ENCODE assay signal across 22 mouse cellular contexts in genomic region chr9:27643916-27644315, GRCm38 (mm10).
DNase-seq lines count a peak whose midpoint lies in the region; ATAC-seq and TF ChIP-seq lines count a peak whose summit lies in the region.
"Had no signal": no experiment of that assay in that cellular context is flagged by ENCODE, and none has a peak within 500 bp of the region (broad histone marks: within the 10 kb centered on the region; RNA-seq: fewer than 3 reads in every experiment).

No protein-coding gene starts in this region.

- no peak for ATAC-seq in heart, embryonic 16.5 days (replicated peaks; ENCODE audit: extremely low read depth, insufficient read depth, low FRiP score)
- ATAC-seq in lung, postnatal 0 days: no peak
- ATAC-seq: forebrain, embryonic 14.5 days; inflammation-experienced regulatory T-cells, adult 6 months; midbrain, embryonic 16.5 days had no signal

- H3K27ac ChIP-seq in heart, embryonic 16.5 days (ENCODE audit: low read length): 0 out of 2 replicates have a peak overlapping the region, but pooled peaks have one; percentile 17
- no peak overlapping the region for H3K27ac ChIP-seq in lung, postnatal 0 days (ENCODE audit: low read length)
- H3K27ac ChIP-seq in MEL (ENCODE audit: control insufficient read depth, low read depth, low read length): no peak overlapping the region
- H3K27ac ChIP-seq: embryonic facial prominence, embryonic 15.5 days; gastrocnemius, adult 2 months; hindbrain, embryonic 12.5 days; limb, embryonic 10.5 days; liver, embryonic 15.5 days; stomach, embryonic 15.5 days had no signal

- H3K9ac ChIP-seq in heart, embryonic 16.5 days (ENCODE audit: low read length): no peak overlapping the region
- H3K9ac ChIP-seq in lung, postnatal 0 days (replicated peaks; ENCODE audit: low read depth): no peak overlapping the region
- H3K9ac ChIP-seq in MEL (ENCODE audit: control insufficient read depth, low read depth, low read length, poor library complexity, severe bottlenecking): no peak overlapping the region
- H3K9ac ChIP-seq: embryonic facial prominence, embryonic 15.5 days; hindbrain, embryonic 12.5 days; liver, embryonic 15.5 days; stomach, embryonic 15.5 days had no signal

- no peak for TF ChIP-seq CTCF in lung, postnatal 0 days (IDR thresholded peaks at IDR 0.05)
- TF ChIP-seq CTCF in MEL (IDR thresholded peaks at IDR 0.05 in 2 of 3, conservative IDR thresholded peaks at IDR 0.05 in 1 of 3; ENCODE audit: control insufficient read depth in 1 of 3, insufficient read depth in 1 of 3, low read depth in 2 of 3, low read length in 3 of 3, poor library complexity in 1 of 3, severe bottlenecking in 1 of 3): no peak

- H3K4me3 ChIP-seq in heart, embryonic 16.5 days (ENCODE audit: low read length): no peak overlapping the region
- no peak overlapping the region for H3K4me3 ChIP-seq in lung, postnatal 0 days (ENCODE audit: low read depth, low read length)
- H3K4me3 ChIP-seq in MEL (ENCODE audit: control insufficient read depth in 1 of 2, insufficient read depth in 1 of 2, low read depth in 2 of 2, low read length in 2 of 2): no peak overlapping the region
- H3K4me3 ChIP-seq: embryonic facial prominence, embryonic 15.5 days; gastrocnemius, adult 2 months; hindbrain, embryonic 12.5 days; limb, embryonic 10.5 days; liver, embryonic 15.5 days; stomach, embryonic 15.5 days had no signal

- TF ChIP-seq EP300 in lung, postnatal 0 days (IDR thresholded peaks at IDR 0.05): no peak
- no peak for TF ChIP-seq EP300 in MEL (IDR thresholded peaks at IDR 0.05; ENCODE audit: low read depth in 1 of 2, low read length in 2 of 2)

- TF ChIP-seq RAD21 in MEL (IDR thresholded peaks at IDR 0.05; ENCODE audit: low read depth, low read length): no peak

- TF ChIP-seq POLR2A in MEL (IDR thresholded peaks at IDR 0.05; ENCODE audit: control insufficient read depth in 1 of 2, insufficient read depth in 1 of 2, low read depth in 1 of 2, low read length in 2 of 2, poor library complexity in 1 of 2): no peak

- H3K4me1 ChIP-seq in heart, embryonic 16.5 days (ENCODE audit: control insufficient read depth, insufficient read depth, low read length): peaks cover 12% of the 10 kb centered on the region; the same call in 1 of the 2 replicates
- H3K4me1 ChIP-seq in lung, postnatal 0 days (ENCODE audit: insufficient read depth, low read depth, low read length): no peaks in the 10 kb centered on the region
- peaks cover 21 to 35% of the 10 kb centered on the region in 2 experiments for H3K4me1 ChIP-seq in MEL (ENCODE audit: control insufficient read depth in 1 of 2, insufficient read depth in 2 of 2, low read length in 2 of 2)
- H3K4me1 ChIP-seq: embryonic facial prominence, embryonic 15.5 days; hindbrain, embryonic 12.5 days; limb, embryonic 10.5 days; liver, embryonic 15.5 days; stomach, embryonic 15.5 days had no signal

- no peaks in the 10 kb centered on the region for H3K27me3 ChIP-seq in heart, embryonic 16.5 days (ENCODE audit: control insufficient read depth, insufficient read depth, low read length)
- H3K27me3 ChIP-seq in lung, postnatal 0 days (replicated peaks; ENCODE audit: insufficient read depth, low read length): no peaks in the 10 kb centered on the region
- H3K27me3 ChIP-seq in MEL (ENCODE audit: control insufficient read depth in 1 of 2, insufficient read depth in 2 of 2, low read length in 2 of 2): no peaks in the 10 kb centered on the region
- H3K27me3 ChIP-seq: embryonic facial prominence, embryonic 15.5 days; hindbrain, embryonic 12.5 days; liver, embryonic 15.5 days; stomach, embryonic 15.5 days had no signal

- no peaks in the 10 kb centered on the region for H3K36me3 ChIP-seq in heart, embryonic 16.5 days (ENCODE audit: control insufficient read depth, insufficient read depth)
- H3K36me3 ChIP-seq in lung, postnatal 0 days (ENCODE audit: insufficient read depth, low read length): no peaks in the 10 kb centered on the region
- H3K36me3 ChIP-seq in MEL (ENCODE audit: control insufficient read depth in 1 of 2, insufficient read depth in 2 of 2, low read length in 2 of 2): peaks cover 0 to 22% of the 10 kb centered on the region in 2 experiments; a peak in 2 of 4 replicates
- H3K36me3 ChIP-seq: embryonic facial prominence, embryonic 15.5 days; hindbrain, embryonic 12.5 days; limb, embryonic 10.5 days; liver, embryonic 15.5 days; stomach, embryonic 15.5 days had no signal

- no peaks in the 10 kb centered on the region for H3K9me3 ChIP-seq in heart, embryonic 16.5 days (replicated peaks; ENCODE audit: control insufficient read depth, low read length)
- no peaks in the 10 kb centered on the region for H3K9me3 ChIP-seq in lung, postnatal 0 days (ENCODE audit: low read length)
- no peaks in the 10 kb centered on the region for H3K9me3 ChIP-seq in MEL (replicated peaks; ENCODE audit: insufficient read depth, low read length)
- H3K9me3 ChIP-seq: embryonic facial prominence, embryonic 15.5 days; hindbrain, embryonic 12.5 days; limb, embryonic 10.5 days; liver, embryonic 15.5 days; stomach, embryonic 15.5 days had no signal

- H3K4me2 ChIP-seq in heart, embryonic 16.5 days (ENCODE audit: low read depth, low read length): no peak overlapping the region
- H3K4me2 ChIP-seq in lung, postnatal 0 days (replicated peaks; ENCODE audit: low read depth, low read length): no peak overlapping the region
- H3K4me2 ChIP-seq: embryonic facial prominence, embryonic 15.5 days; hindbrain, embryonic 12.5 days; liver, embryonic 15.5 days; stomach, embryonic 15.5 days had no signal

- H3K79me2 ChIP-seq in MEL (ENCODE audit: control insufficient read depth, insufficient read depth, low read length, poor library complexity): no peaks in the 10 kb centered on the region

- DNase-seq in heart, adult 8-10 months (ENCODE audit: low spot score): no peak
- DNase-seq in lung, postnatal 0 days (ENCODE audit: low spot score): peak; percentile 29
- DNase-seq in lung, adult 18-20 months: no peak
- DNase-seq in MEL (ENCODE audit: low read depth, low spot score) (peak; percentile 27), NIH3T3 (ENCODE audit: low read depth) (peak; percentile 3)
- DNase-seq in left cerebral cortex, adult 11 months (ENCODE audit: low spot score): no peak
- DNase-seq: adrenal gland, postnatal 25 days; cerebellum, adult 11 months; gastrocnemius, adult 2 months; kidney, adult 18-20 months; kidney, postnatal 4 days; liver; thymus, postnatal 25 days had no signal

TF ChIP-seq in MEL, 35 proteins besides CTCF, POLR2A, EP300 and RAD21:
- TF ChIP-seq TAL1 (IDR thresholded peaks at IDR 0.05; ENCODE audit: low read length): no peak
- no peak for TF ChIP-seq MEF2A (IDR thresholded peaks at IDR 0.05; ENCODE audit: extremely low read depth, insufficient replicate concordance, low read depth, low read length, poor library complexity, severe bottlenecking)
- no peak for TF ChIP-seq MAZ (IDR thresholded peaks at IDR 0.05; ENCODE audit: low read depth, low read length)
- TF ChIP-seq SMC3 (IDR thresholded peaks at IDR 0.05; ENCODE audit: low read depth, low read length): no peak
- TF ChIP-seq TCF12 (IDR thresholded peaks at IDR 0.05; ENCODE audit: low read depth, low read length): no peak
- no peak for TF ChIP-seq NELFE (IDR thresholded peaks at IDR 0.05; ENCODE audit: low read depth, low read length)
- no peak for TF ChIP-seq E2F4 (IDR thresholded peaks at IDR 0.05; ENCODE audit: borderline replicate concordance, low read depth, low read length)
- no peak for TF ChIP-seq HCFC1 (IDR thresholded peaks at IDR 0.05; ENCODE audit: low read depth, low read length)
- TF ChIP-seq BHLHE40 (IDR thresholded peaks at IDR 0.05; ENCODE audit: borderline replicate concordance, low read depth, low read length): no peak
- TF ChIP-seq ETS1 (IDR thresholded peaks at IDR 0.05; ENCODE audit: low read depth, low read length): no peak
TF ChIP-seq in MEL: peak in this region for 0.

Comparison
In these comparisons a context has a peak if more than half of its experiments do, and no peak if none do; other contexts are left out.
1. DNase-seq: peak in lung, postnatal 0 days (single experiment), MEL (single experiment) and NIH3T3 (single experiment); none in heart, adult 8-10 months (single experiment), lung, adult 18-20 months (0 of 2) and left cerebral cortex, adult 11 months (single experiment).